Mouse (Mus musculus): ENCODE data around the gene Gm13420. TPM values are rescaled to one million over a fixed set of nuclear protein-coding genes. Genes with fewer than 3 reads are reported as not detected.

The Gm13420 gene
- polyA plus RNA-seq, 1 experiment from 2014 or later: not detected

GRCm38 (mm10) chr2:29702189-29702588 is 49.3 kb downstream of the Gm13420 start:
- peaks cover 27% of the 10 kb centered on the region for H3K36me3 ChIP-seq (ENCODE audit: control insufficient read depth, insufficient read depth, low read length)
- DNase-seq (ENCODE audit: low spot score) (no peak), ATAC-seq (ENCODE audit: insufficient read depth, low FRiP score, low TSS enrichment) (no peak)
- H3K9ac ChIP-seq (ENCODE audit: low read length): no peak overlapping the region
- H3K27me3 ChIP-seq (ENCODE audit: control insufficient read depth, insufficient read depth, low read length): no peaks in the 10 kb centered on the region
- H3K27ac ChIP-seq (ENCODE audit: low read depth, low read length): no peak overlapping the region
- H3K4me1 ChIP-seq (ENCODE audit: control insufficient read depth, insufficient read depth, low read length): no peaks in the 10 kb centered on the region
- H3K9me3 ChIP-seq (ENCODE audit: control insufficient read depth, low read length): no peaks in the 10 kb centered on the region
- no peak overlapping the region for H3K4me3 ChIP-seq (ENCODE audit: low read depth, low read length)
- 94% methylated on average over 8 of the region's 8 CpGs for whole genome bisulfite sequencing
- H3K4me2 ChIP-seq (ENCODE audit: low read depth): no peak overlapping the region

- Histone ChIP-seq H3K27ac (ENCODE audit: low read depth, low read length) (no peak overlapping the region), H3K9ac (ENCODE audit: low read length) (no peak overlapping the region), H3K4me2 (ENCODE audit: low read depth) (no peak overlapping the region), H3K27me3 (ENCODE audit: control insufficient read depth, insufficient read depth, low read length) (no peaks in the 10 kb centered on the region), H3K4me3 (ENCODE audit: low read depth, low read length) (no peak overlapping the region), H3K4me1 (ENCODE audit: control insufficient read depth, insufficient read depth, low read length) (no peaks in the 10 kb centered on the region), H3K9me3 (ENCODE audit: control insufficient read depth, low read length) (no peaks in the 10 kb centered on the region), H3K36me3 (ENCODE audit: control insufficient read depth, insufficient read depth, low read length) (peaks cover 23% of the 10 kb centered on the region)
- 83% methylated on average over 6 of the region's 6 CpGs for WGBS
- ATAC-seq (ENCODE audit: insufficient read depth, low FRiP score, low TSS enrichment): no peak
- DNase-seq (ENCODE audit: low spot score): no peak
Measured at GRCm38 (mm10) chr2:29701393-29701792, 50.1 kb downstream of the Gm13420 start.

GRCm38 (mm10) chr2:29700898-29701297 is 50.6 kb downstream of the Gm13420 start:
- peaks cover 20% of the 10 kb centered on the region for H3K36me3 ChIP-seq (ENCODE audit: control insufficient read depth, insufficient read depth, low read length)
- H3K27me3 ChIP-seq (ENCODE audit: control insufficient read depth, insufficient read depth, low read length): no peaks in the 10 kb centered on the region
- H3K4me2 ChIP-seq (ENCODE audit: low read depth): no peak overlapping the region
- H3K4me3 ChIP-seq (ENCODE audit: low read depth, low read length): no peak overlapping the region
- ATAC-seq (ENCODE audit: insufficient read depth, low FRiP score, low TSS enrichment) (no peak), DNase-seq (ENCODE audit: low spot score) (no peak)
- no peaks in the 10 kb centered on the region for H3K9me3 ChIP-seq (ENCODE audit: control insufficient read depth, low read length)
- H3K27ac ChIP-seq (ENCODE audit: low read depth, low read length): no peak overlapping the region
- H3K4me1 ChIP-seq (ENCODE audit: control insufficient read depth, insufficient read depth, low read length): no peaks in the 10 kb centered on the region
- no peak overlapping the region for H3K9ac ChIP-seq (ENCODE audit: low read length)

- Histone ChIP-seq H3K27ac (ENCODE audit: low read depth, low read length) (no peak overlapping the region), H3K4me2 (ENCODE audit: low read depth) (no peak overlapping the region), H3K9me3 (ENCODE audit: control insufficient read depth, low read length) (no peaks in the 10 kb centered on the region), H3K36me3 (ENCODE audit: control insufficient read depth, insufficient read depth, low read length) (peaks cover 17% of the 10 kb centered on the region), H3K4me3 (ENCODE audit: low read depth, low read length) (no peak overlapping the region), H3K4me1 (ENCODE audit: control insufficient read depth, insufficient read depth, low read length) (no peaks in the 10 kb centered on the region), H3K9ac (ENCODE audit: low read length) (no peak overlapping the region), H3K27me3 (ENCODE audit: control insufficient read depth, insufficient read depth, low read length) (no peaks in the 10 kb centered on the region)
- 94% methylated on average over 6 of the region's 6 CpGs for WGBS
- DNase-seq (ENCODE audit: low spot score): no peak
- no peak for ATAC-seq (ENCODE audit: insufficient read depth, low FRiP score, low TSS enrichment)
Measured at GRCm38 (mm10) chr2:29698421-29699290, 52.8 kb downstream of the Gm13420 start.

DNA sequence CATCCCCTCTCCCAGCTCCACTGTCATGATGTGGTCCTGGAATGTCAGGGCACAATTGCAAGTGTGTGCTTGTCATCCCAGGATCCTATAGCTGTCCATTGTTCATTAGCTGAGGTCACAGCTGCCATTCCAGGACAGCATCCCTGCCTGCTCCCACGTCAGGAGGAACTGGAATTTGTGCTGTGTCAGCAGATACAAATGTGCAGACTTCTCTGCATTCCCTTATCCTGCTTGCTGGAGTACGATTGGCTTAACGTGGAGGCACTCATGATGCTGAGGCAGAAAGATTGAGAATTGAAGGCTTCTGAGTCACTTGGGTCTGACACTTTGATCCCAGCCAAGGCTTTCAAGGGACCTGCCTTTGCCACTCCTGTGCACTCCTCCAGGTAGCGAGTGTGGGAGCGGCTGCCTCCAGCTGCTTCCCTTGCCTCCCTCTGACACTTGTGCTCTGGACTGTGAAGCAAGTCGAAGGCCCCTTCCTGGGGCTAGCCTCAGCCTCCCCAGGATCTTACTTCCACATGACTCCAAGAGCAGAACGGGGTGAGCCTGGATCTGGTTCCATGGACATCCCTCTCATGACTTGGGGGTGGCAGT is 55.2 kb downstream of the Gm13420 start:
- no peaks in the 10 kb centered on the region for H3K4me1 ChIP-seq (ENCODE audit: control insufficient read depth, insufficient read depth, low read length)
- H3K27ac ChIP-seq (ENCODE audit: low read depth, low read length): no peak overlapping the region
- H3K4me2 ChIP-seq (ENCODE audit: low read depth): no peak overlapping the region
- no peak overlapping the region for H3K4me3 ChIP-seq (ENCODE audit: low read depth, low read length)
- DNase-seq (ENCODE audit: low spot score): no peak
- ATAC-seq (ENCODE audit: insufficient read depth, low FRiP score, low TSS enrichment): no peak
- H3K27me3 ChIP-seq (ENCODE audit: control insufficient read depth, insufficient read depth, low read length): no peaks in the 10 kb centered on the region
- H3K9ac ChIP-seq (ENCODE audit: low read length): no peak overlapping the region
- peaks cover 13% of the 10 kb centered on the region for H3K36me3 ChIP-seq (ENCODE audit: control insufficient read depth, insufficient read depth, low read length)
- 87% methylated on average over 7 of the region's 7 CpGs for WGBS
- no peaks in the 10 kb centered on the region for H3K9me3 ChIP-seq (ENCODE audit: control insufficient read depth, low read length)

Other genes with a start within 250 kb of the Gm13420 start
- 21.3 and 23.5 TPM in 2 replicates for gene Rapgef1, start 132.0 kb downstream of the Gm13420 start, polyA plus RNA-seq (2014; fragmentation: Nextera tagmentation; extraction: Ambion mirVana)
- not detected in 2 replicates for gene Gm13547, start 7.6 kb upstream of the Gm13420 start, polyA plus RNA-seq (2014; fragmentation: Nextera tagmentation; extraction: Ambion mirVana)
- 41.8 and 46.6 TPM in 2 replicates for gene Coq4, start 35.8 kb upstream of the Gm13420 start, polyA plus RNA-seq (2014; fragmentation: Nextera tagmentation; extraction: Ambion mirVana)
- 31.4 and 33.9 TPM in 2 replicates for gene Trub2, start 36.8 kb upstream of the Gm13420 start, polyA plus RNA-seq (2014; fragmentation: Nextera tagmentation; extraction: Ambion mirVana)
- gene Slc27a4, start 50.9 kb upstream of the Gm13420 start, polyA plus RNA-seq (2014; fragmentation: Nextera tagmentation; extraction: Ambion mirVana): 20.5 and 20.8 TPM in 2 replicates
- gene Urm1, start 68.4 kb upstream of the Gm13420 start, polyA plus RNA-seq (2014; fragmentation: Nextera tagmentation; extraction: Ambion mirVana): 21.9 and 23.9 TPM in 2 replicates
- 17.5 and 20.2 TPM in 2 replicates for gene Cercam, start 117.5 kb upstream of the Gm13420 start, polyA plus RNA-seq (2014; fragmentation: Nextera tagmentation; extraction: Ambion mirVana)
- 74.6 and 78.9 TPM in 2 replicates for gene Odf2, start 137.5 kb upstream of the Gm13420 start, polyA plus RNA-seq (2014; fragmentation: Nextera tagmentation; extraction: Ambion mirVana)
- 61.5 and 71.3 TPM in 2 replicates for gene Gle1, start 183.7 kb upstream of the Gm13420 start, polyA plus RNA-seq (2014; fragmentation: Nextera tagmentation; extraction: Ambion mirVana)
- gene Sptan1, start 213.9 kb upstream of the Gm13420 start, polyA plus RNA-seq (2014; fragmentation: Nextera tagmentation; extraction: Ambion mirVana): 194 and 196 TPM in 2 replicates